Mouse (Mus musculus) ZHBTc4 (cell line): ENCODE results near the gene Gm5617.
"Not testable (repeated sequence)": the region's sequence is repeated elsewhere in the genome, so short reads cannot be mapped to it uniquely, and the experiment has no call there.

Experiments
- DNase-seq: peaks from one replicate; pipeline ENCODE4 v3.0.0-alpha.2; 2011; ENCODE audit warnings: low read depth, low spot score

Gene Gm5617

GRCm38 (mm10) chr9:48494817-48495547 is at the start of gene Gm5617, which contains the start of gene Rbm7:
Gm5617 (plus strand) TSS chr9:48495442.
Rbm7 (minus strand) TSS chr9:48495299.
- DNase-seq, result peak; percentile 98

GRCm38 (mm10) chr9:48447783-48448209 is 47.4 kb upstream of the Gm5617 start:
- DNase-seq, result peak; percentile 57

GRCm38 (mm10) chr9:48450066-48450465 is 45.2 kb upstream of the Gm5617 start:
- no peak for DNase-seq

- no peak for DNase-seq
Measured at GRCm38 (mm10) chr9:48455961-48456360, 39.3 kb upstream of the Gm5617 start.

GRCm38 (mm10) chr9:48458879-48459278 is 36.4 kb upstream of the Gm5617 start:
- peak; percentile 68 for DNase-seq

- DNase-seq, result no peak
Measured at GRCm38 (mm10) chr9:48459391-48459790, 35.9 kb upstream of the Gm5617 start.

- no peak for DNase-seq
Measured at GRCm38 (mm10) chr9:48460720-48461119, 34.5 kb upstream of the Gm5617 start.

- no peak for DNase-seq
Measured at GRCm38 (mm10) chr9:48461545-48461944, 33.7 kb upstream of the Gm5617 start.

GRCm38 (mm10) chr9:48465671-48466070 is 29.6 kb upstream of the Gm5617 start:
- DNase-seq, result peak; percentile 75

- peak; percentile 81 for DNase-seq
Measured at GRCm38 (mm10) chr9:48466804-48467203, 28.4 kb upstream of the Gm5617 start.

- not testable (repeated sequence) for DNase-seq
Measured at GRCm38 (mm10) chr9:48467471-48467870, 27.8 kb upstream of the Gm5617 start.

GRCm38 (mm10) chr9:48472441-48473025 is 22.7 kb upstream of the Gm5617 start:
- peak; percentile 57 for DNase-seq

GRCm38 (mm10) chr9:48473131-48473530 is 22.1 kb upstream of the Gm5617 start:
- peak; percentile 51 for DNase-seq

- DNase-seq, result no peak
Measured at GRCm38 (mm10) chr9:48474367-48474766, 20.9 kb upstream of the Gm5617 start.

GRCm38 (mm10) chr9:48476236-48477165 is 18.7 kb upstream of the Gm5617 start:
- no peak for DNase-seq

- no peak for DNase-seq
Measured at GRCm38 (mm10) chr9:48478808-48479207, 16.4 kb upstream of the Gm5617 start.

- no peak for DNase-seq
Measured at GRCm38 (mm10) chr9:48479838-48480410, 15.3 kb upstream of the Gm5617 start.

GRCm38 (mm10) chr9:48480411-48481213 is 14.6 kb upstream of the Gm5617 start, which contains the start of gene Rexo2:
Rexo2 (minus strand) TSS chr9:48480623.
- peak; percentile 98 for DNase-seq

- no peak for DNase-seq
Measured at GRCm38 (mm10) chr9:48481214-48482134, 13.8 kb upstream of the Gm5617 start.

GRCm38 (mm10) chr9:48495548-48495932 is 298 bp downstream of the Gm5617 start:
- DNase-seq, result peak; percentile 73
